Mouse (Mus musculus): ENCODE data around the gene Actn4. TPM values are rescaled to one million over a fixed set of nuclear protein-coding genes. Genes with fewer than 3 reads are reported as not detected.

The Actn4 gene
- 128 TPM for polyA plus RNA-seq (2015; fragmentation: Illumina TruSeq; extraction: RNeasy Lipid Tissue Mini Kit (QIAGEN cat#74804); ENCODE audit: low read depth, low replicate concordance)

DNA sequence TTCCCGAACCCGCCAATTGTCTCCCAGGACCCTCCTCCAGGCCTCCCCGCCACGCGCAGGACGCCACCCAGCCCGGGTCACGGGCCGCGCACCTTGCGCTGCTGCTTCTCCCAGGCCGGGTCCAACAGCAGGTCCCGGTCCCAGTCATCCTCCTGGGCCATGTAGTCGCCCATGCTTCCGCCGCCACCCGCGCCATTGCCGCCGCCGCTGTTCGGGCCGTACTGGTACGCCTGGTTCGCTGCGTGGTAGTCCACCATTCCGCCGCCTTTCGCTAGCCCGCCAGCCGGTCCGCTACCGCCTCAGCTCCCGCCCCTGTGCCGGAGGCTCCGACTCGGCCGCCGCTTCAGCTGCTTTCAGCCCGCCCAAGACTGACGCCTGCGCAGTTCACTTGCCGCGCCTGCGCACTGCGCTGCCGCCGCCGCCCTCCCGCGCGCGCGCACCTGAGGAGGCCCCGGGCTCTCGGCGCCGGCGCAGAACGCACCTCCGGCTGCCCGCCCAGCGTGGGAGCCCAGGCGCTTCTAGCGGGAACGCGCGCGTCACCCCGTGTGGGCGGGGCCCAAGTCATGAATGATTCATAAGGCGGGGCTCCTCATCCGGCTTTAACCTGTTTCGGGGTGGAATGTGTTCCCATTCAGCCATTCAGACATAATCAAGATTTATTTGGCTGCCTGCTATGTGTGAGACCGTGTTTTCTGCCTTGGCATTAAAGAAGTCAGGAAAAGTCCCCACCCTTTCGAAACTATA, at the start of gene Actn4:
Gene Actn4, minus strand, starts transcription at position 414 of the 744 bp plus-strand sequence.

GRCm38 (mm10) chr7:28981651-28982273, 19.6 kb upstream of the Actn4 start, which contains the start of the genes Eif3k and Map4k1:
TSS of gene Eif3k (minus strand) at chr7:28981864.
TSS of gene Map4k1 (plus strand) at chr7:28982050.

GRCm38 (mm10) chr7:28881199-28881598, 80.9 kb downstream of the Actn4 start, which contains the start of gene Capn12:
TSS of gene Capn12 (plus strand) at chr7:28881422.

DNA sequence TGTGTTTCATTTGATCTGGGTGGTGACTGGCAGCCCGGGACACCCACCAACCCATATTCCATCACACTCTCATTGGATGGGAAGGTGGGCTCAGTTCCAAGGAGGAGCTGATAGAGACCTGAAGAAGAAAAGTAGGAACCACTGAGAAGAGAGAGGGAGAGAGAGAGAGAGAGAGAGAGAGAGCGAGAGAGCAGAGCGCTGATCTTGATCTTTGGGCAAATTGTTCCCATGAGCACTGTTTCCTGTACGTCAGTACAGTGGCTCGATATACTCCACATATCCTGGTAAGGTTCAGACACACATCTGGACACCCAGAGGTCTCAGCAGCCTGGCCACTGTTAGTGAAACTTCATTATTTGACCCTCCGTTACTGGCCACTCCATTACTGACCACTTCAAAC, 98.6 kb downstream of the Actn4 start, which contains the start of gene Lgals7:
Gene Lgals7, plus strand, starts transcription at position 314 of the 400 bp plus-strand sequence.

Other genes starting within 250 kb of the Actn4 start
- gene Fbxo17, start 245.5 kb downstream of the Actn4 start, polyA plus RNA-seq (2015; fragmentation: Illumina TruSeq; extraction: RNeasy Lipid Tissue Mini Kit (QIAGEN cat#74804); ENCODE audit: low read depth, low replicate concordance), result 3.3 TPM
- gene Mrps12, start 220.5 kb downstream of the Actn4 start, polyA plus RNA-seq (2015; fragmentation: Illumina TruSeq; extraction: RNeasy Lipid Tissue Mini Kit (QIAGEN cat#74804); ENCODE audit: low read depth, low replicate concordance), result 126 TPM
- 12.4 TPM for gene Sars2, start 220.3 kb downstream of the Actn4 start, polyA plus RNA-seq (2015; fragmentation: Illumina TruSeq; extraction: RNeasy Lipid Tissue Mini Kit (QIAGEN cat#74804); ENCODE audit: low read depth, low replicate concordance)
- gene Ccer2, start 206.2 kb downstream of the Actn4 start, polyA plus RNA-seq (2015; fragmentation: Illumina TruSeq; extraction: RNeasy Lipid Tissue Mini Kit (QIAGEN cat#74804); ENCODE audit: low read depth, low replicate concordance), result 3.2 TPM
- 181 TPM for gene Sirt2, start 195.6 kb downstream of the Actn4 start, polyA plus RNA-seq (2015; fragmentation: Illumina TruSeq; extraction: RNeasy Lipid Tissue Mini Kit (QIAGEN cat#74804); ENCODE audit: low read depth, low replicate concordance)
- gene Nfkbib, start 194.8 kb downstream of the Actn4 start, polyA plus RNA-seq (2015; fragmentation: Illumina TruSeq; extraction: RNeasy Lipid Tissue Mini Kit (QIAGEN cat#74804); ENCODE audit: low read depth, low replicate concordance), result 41.0 TPM
- 2.9 TPM for gene Rinl, start 173.4 kb downstream of the Actn4 start, polyA plus RNA-seq (2015; fragmentation: Illumina TruSeq; extraction: RNeasy Lipid Tissue Mini Kit (QIAGEN cat#74804); ENCODE audit: low read depth, low replicate concordance)
- 253 TPM for gene Hnrnpl, start 153.8 kb downstream of the Actn4 start, polyA plus RNA-seq (2015; fragmentation: Illumina TruSeq; extraction: RNeasy Lipid Tissue Mini Kit (QIAGEN cat#74804); ENCODE audit: low read depth, low replicate concordance)
- 96.4 TPM for gene Ech1, start 137.1 kb downstream of the Actn4 start, polyA plus RNA-seq (2015; fragmentation: Illumina TruSeq; extraction: RNeasy Lipid Tissue Mini Kit (QIAGEN cat#74804); ENCODE audit: low read depth, low replicate concordance)
- gene Lgals4, start 128.5 kb downstream of the Actn4 start, polyA plus RNA-seq (2015; fragmentation: Illumina TruSeq; extraction: RNeasy Lipid Tissue Mini Kit (QIAGEN cat#74804); ENCODE audit: low read depth, low replicate concordance), result 5.1 TPM
- not detected for gene Lgals7, start 98.5 kb downstream of the Actn4 start, polyA plus RNA-seq (2015; fragmentation: Illumina TruSeq; extraction: RNeasy Lipid Tissue Mini Kit (QIAGEN cat#74804); ENCODE audit: low read depth, low replicate concordance)
- gene Capn12, start 80.9 kb downstream of the Actn4 start, polyA plus RNA-seq (2015; fragmentation: Illumina TruSeq; extraction: RNeasy Lipid Tissue Mini Kit (QIAGEN cat#74804); ENCODE audit: low read depth, low replicate concordance), result 0.54 TPM
- 330 TPM for gene Eif3k, start 19.5 kb upstream of the Actn4 start, polyA plus RNA-seq (2015; fragmentation: Illumina TruSeq; extraction: RNeasy Lipid Tissue Mini Kit (QIAGEN cat#74804); ENCODE audit: low read depth, low replicate concordance)
- gene Map4k1, start 19.7 kb upstream of the Actn4 start, polyA plus RNA-seq (2015; fragmentation: Illumina TruSeq; extraction: RNeasy Lipid Tissue Mini Kit (QIAGEN cat#74804); ENCODE audit: low read depth, low replicate concordance), result 1.8 TPM
- gene Ryr1, start 162.8 kb upstream of the Actn4 start, polyA plus RNA-seq (2015; fragmentation: Illumina TruSeq; extraction: RNeasy Lipid Tissue Mini Kit (QIAGEN cat#74804); ENCODE audit: low read depth, low replicate concordance), result 4.4 TPM
- gene Rasgrp4, start 172.5 kb upstream of the Actn4 start, polyA plus RNA-seq (2015; fragmentation: Illumina TruSeq; extraction: RNeasy Lipid Tissue Mini Kit (QIAGEN cat#74804); ENCODE audit: low read depth, low replicate concordance), result 0.70 TPM
- gene Fam98c, start 193.9 kb upstream of the Actn4 start, polyA plus RNA-seq (2015; fragmentation: Illumina TruSeq; extraction: RNeasy Lipid Tissue Mini Kit (QIAGEN cat#74804); ENCODE audit: low read depth, low replicate concordance), result 41.6 TPM
- gene Ggn, start 207.9 kb upstream of the Actn4 start, polyA plus RNA-seq (2015; fragmentation: Illumina TruSeq; extraction: RNeasy Lipid Tissue Mini Kit (QIAGEN cat#74804); ENCODE audit: low read depth, low replicate concordance), result 0.79 TPM
- gene Spred3, start 208.1 kb upstream of the Actn4 start, polyA plus RNA-seq (2015; fragmentation: Illumina TruSeq; extraction: RNeasy Lipid Tissue Mini Kit (QIAGEN cat#74804); ENCODE audit: low read depth, low replicate concordance), result 36.0 TPM
- 190 TPM for gene Psmd8, start 218.4 kb upstream of the Actn4 start, polyA plus RNA-seq (2015; fragmentation: Illumina TruSeq; extraction: RNeasy Lipid Tissue Mini Kit (QIAGEN cat#74804); ENCODE audit: low read depth, low replicate concordance)

All from brain, adult 10 weeks (tissue).